Mouse (Mus musculus): ENCODE data around the gene Crlf1.

DNA sequence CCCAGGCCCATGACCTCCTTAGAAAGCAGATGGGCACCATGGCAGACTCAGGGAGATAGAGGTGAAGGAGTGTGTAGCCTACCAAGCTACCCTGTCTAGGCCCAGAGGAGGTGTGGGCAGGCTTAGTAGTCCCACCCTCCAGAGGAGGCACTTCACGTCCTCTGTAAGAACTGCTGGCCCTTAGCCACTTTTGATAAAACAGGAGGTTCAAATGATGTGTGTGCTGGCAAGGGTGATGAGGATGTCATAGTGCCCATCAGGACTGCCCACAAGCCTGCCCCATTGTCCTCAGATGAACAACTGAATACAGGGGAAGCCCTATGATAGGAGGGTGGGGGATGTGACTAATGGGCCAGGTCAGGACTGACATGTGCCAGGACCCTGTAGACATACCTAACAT, 59.9 kb downstream of the Crlf1 start:
- TF ChIP-seq CTCF (IDR thresholded peaks at IDR 0.05; ENCODE audit: insufficient read depth, low read depth, low read length) (no peak), POLR2A (IDR thresholded peaks at IDR 0.05; ENCODE audit: insufficient read depth, low read depth, low read length) (no peak)
